Mouse (Mus musculus): ENCODE results near the gene Gm8024. TPM values are rescaled to one million over a fixed set of nuclear protein-coding genes. Genes with fewer than 3 reads are reported as not detected.

Gm8024 gene
- polyA plus RNA-seq (2015; fragmentation: Nextera tagmentation; extraction: Ambion mirVana) = not detected in 2 replicates

DNA sequence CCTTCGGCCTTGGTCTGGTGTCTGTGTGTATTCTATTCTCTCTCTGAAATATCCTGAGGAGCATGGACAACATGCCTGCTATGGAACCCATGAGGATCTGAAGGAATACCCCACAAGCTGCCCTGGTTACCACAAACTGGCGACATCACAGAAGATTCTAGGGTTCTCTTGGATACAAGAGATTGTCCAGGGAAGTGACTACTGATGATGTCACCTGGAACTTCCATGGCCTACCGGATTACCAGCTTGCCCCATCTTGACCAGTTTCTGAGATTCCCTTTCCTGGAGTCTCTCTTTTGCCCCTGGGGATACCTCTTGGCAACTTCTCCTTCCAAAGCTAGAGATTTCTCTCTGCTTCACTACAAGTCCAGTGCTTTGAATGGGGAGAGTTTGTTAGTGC lies at the start of gene Gm8024:
TSS of gene Gm8024 (minus strand) at position 101 of the 400 bp plus-strand sequence.

DNA sequence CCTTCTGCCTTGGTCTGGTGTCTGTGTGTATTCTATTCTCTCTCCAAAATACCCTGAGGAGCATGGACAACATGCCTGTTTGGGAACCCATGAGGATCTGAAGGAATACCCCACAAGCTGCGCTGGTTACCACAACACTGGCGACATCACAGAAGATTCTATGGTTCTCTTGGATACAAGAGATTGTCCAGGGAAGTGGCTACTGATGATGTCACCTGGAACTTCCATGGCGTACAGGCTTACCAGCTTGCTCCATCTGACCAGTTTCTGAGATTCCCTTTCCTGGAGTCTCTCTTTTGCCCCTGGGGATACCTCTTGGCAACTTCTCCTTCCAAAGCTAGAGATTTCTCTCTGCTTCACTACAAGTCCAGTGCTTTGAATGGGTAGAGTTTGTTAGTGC lies 21.8 kb downstream of the Gm8024 start, which contains the start of gene Gm8020:
TSS of gene Gm8020 (minus strand) at position 101 of the 400 bp plus-strand sequence.

Other genes with a start within 250 kb of the Gm8024 start
- gene Gm9611, start 226.9 kb downstream of the Gm8024 start, polyA plus RNA-seq (2015; fragmentation: Nextera tagmentation; extraction: Ambion mirVana) = not detected in 2 replicates
- not detected in 2 replicates for gene Gm7995, start 214.1 kb downstream of the Gm8024 start, polyA plus RNA-seq (2015; fragmentation: Nextera tagmentation; extraction: Ambion mirVana)
- gene Gm8005, start 84.6 kb downstream of the Gm8024 start, polyA plus RNA-seq (2015; fragmentation: Nextera tagmentation; extraction: Ambion mirVana) = not detected in 2 replicates
- not detected in 2 replicates for gene Gm8011, start 60.4 kb downstream of the Gm8024 start, polyA plus RNA-seq (2015; fragmentation: Nextera tagmentation; extraction: Ambion mirVana)
- gene Gm8020, start 21.9 kb downstream of the Gm8024 start, polyA plus RNA-seq (2015; fragmentation: Nextera tagmentation; extraction: Ambion mirVana) = not detected in 2 replicates
- gene Gm17124, start 75.6 kb upstream of the Gm8024 start, polyA plus RNA-seq (2015; fragmentation: Nextera tagmentation; extraction: Ambion mirVana) = not detected in 2 replicates
- not detected in 2 replicates for gene Gm3633, start 117.6 kb upstream of the Gm8024 start, polyA plus RNA-seq (2015; fragmentation: Nextera tagmentation; extraction: Ambion mirVana)
- gene Gm10378, start 131.7 kb upstream of the Gm8024 start, polyA plus RNA-seq (2015; fragmentation: Nextera tagmentation; extraction: Ambion mirVana) = not detected in 2 replicates
- gene Gm3015, start 244.5 kb upstream of the Gm8024 start, polyA plus RNA-seq (2015; fragmentation: Nextera tagmentation; extraction: Ambion mirVana) = not detected in 2 replicates

Measured in adrenal gland, postnatal 0 days (tissue).